Mouse (Mus musculus): ENCODE data around the gene 2310022A10Rik. TPM values are rescaled to one million over a fixed set of nuclear protein-coding genes. Genes with fewer than 3 reads are reported as not detected.

2310022A10Rik gene
- polyA plus RNA-seq, 1 experiment from 2014 or later = 18.4 TPM

GRCm38 (mm10) chr7:27520599-27520998 is 32.4 kb upstream of the 2310022A10Rik start:
- Histone ChIP-seq H3K9me3 (ENCODE audit: control insufficient read depth, low read depth, low read length) (0 out of 2 replicates have a peak, but pooled peaks cover 3% of the 10 kb centered on the region), H3K9ac (replicated peaks; ENCODE audit: low read depth, low read length) (no peak overlapping the region), H3K27me3 (ENCODE audit: control insufficient read depth, insufficient read depth, low read length) (no peaks in the 10 kb centered on the region), H3K4me2 (replicated peaks; ENCODE audit: low read depth, low read length) (no peak overlapping the region), H3K36me3 (ENCODE audit: control insufficient read depth, insufficient read depth, low read length) (peaks cover 5% of the 10 kb centered on the region), H3K4me1 (ENCODE audit: control insufficient read depth, insufficient read depth, low read length) (no peaks in the 10 kb centered on the region), H3K27ac (ENCODE audit: low read length) (no peak overlapping the region), H3K4me3 (ENCODE audit: low read depth, low read length) (no peak overlapping the region)
- no peak for ATAC-seq (ENCODE audit: insufficient number of reproducible peaks, insufficient read depth, low FRiP score, low read depth)
- WGBS = 61% methylated on average over 1 of the region's 1 CpGs

- no peak within 1 kb of the TSS for H3K4me2 ChIP-seq (replicated peaks; ENCODE audit: low read depth, low read length)
- H3K27me3 ChIP-seq (ENCODE audit: control insufficient read depth, insufficient read depth, low read length) = no peaks in the 10 kb centered on the region
- 54% methylated on average over 5 of the region's 5 CpGs for WGBS
- H3K9me3 ChIP-seq (ENCODE audit: control insufficient read depth, low read depth, low read length) = 0 out of 2 replicates have a peak, but pooled peaks cover 3% of the 10 kb centered on the region
- H3K9ac ChIP-seq (replicated peaks; ENCODE audit: low read depth, low read length) = no peak within 1 kb of the TSS
- H3K4me3 ChIP-seq (ENCODE audit: low read depth, low read length) = no peak within 1 kb of the TSS
- no peak within 1 kb of the TSS for H3K27ac ChIP-seq (ENCODE audit: low read length)
- no peaks in the 10 kb centered on the region for H3K4me1 ChIP-seq (ENCODE audit: control insufficient read depth, insufficient read depth, low read length)
- ATAC-seq (ENCODE audit: insufficient number of reproducible peaks, insufficient read depth, low FRiP score, low read depth) = no peak
- H3K36me3 ChIP-seq (ENCODE audit: control insufficient read depth, insufficient read depth, low read length) = peaks cover under 1% of the 10 kb centered on the region; the same call in 1 of the 2 replicates
These were observed 30.1 kb upstream of the 2310022A10Rik start, which contains the start of gene Hipk4 for GRCm38 (mm10) chr7:27522967-27523366. TSS of gene Hipk4 (plus strand) at chr7:27523267.

GRCm38 (mm10) chr7:27523805-27524204 is 29.2 kb upstream of the 2310022A10Rik start:
- WGBS = 91% methylated on average over 13 of the region's 13 CpGs
- no peak overlapping the region for H3K9ac ChIP-seq (replicated peaks; ENCODE audit: low read depth, low read length)
- H3K27me3 ChIP-seq (ENCODE audit: control insufficient read depth, insufficient read depth, low read length) = no peaks in the 10 kb centered on the region
- no peaks in the 10 kb centered on the region for H3K4me1 ChIP-seq (ENCODE audit: control insufficient read depth, insufficient read depth, low read length)
- H3K4me3 ChIP-seq (ENCODE audit: low read depth, low read length) = no peak overlapping the region
- H3K27ac ChIP-seq (ENCODE audit: low read length) = no peak overlapping the region
- no peak for ATAC-seq (ENCODE audit: insufficient number of reproducible peaks, insufficient read depth, low FRiP score, low read depth)
- no peaks in the 10 kb centered on the region; the same call in 1 of the 2 replicates for H3K36me3 ChIP-seq (ENCODE audit: control insufficient read depth, insufficient read depth, low read length)
- H3K4me2 ChIP-seq (replicated peaks; ENCODE audit: low read depth, low read length) = no peak overlapping the region
- 0 out of 2 replicates have a peak, but pooled peaks cover 3% of the 10 kb centered on the region for H3K9me3 ChIP-seq (ENCODE audit: control insufficient read depth, low read depth, low read length)

GRCm38 (mm10) chr7:27526039-27526827 is 26.8 kb upstream of the 2310022A10Rik start:
- no peak overlapping the region for H3K27ac ChIP-seq (ENCODE audit: low read length)
- peak; percentile 77; the same call in 1 of the 2 replicates for ATAC-seq (ENCODE audit: insufficient number of reproducible peaks, insufficient read depth, low FRiP score, low read depth)
- WGBS = 27% methylated on average over 10 of the region's 10 CpGs

GRCm38 (mm10) chr7:27529070-27529469 is 24.0 kb upstream of the 2310022A10Rik start:
- Histone ChIP-seq H3K36me3 (ENCODE audit: control insufficient read depth, insufficient read depth, low read length) (peaks cover 13% of the 10 kb centered on the region), H3K4me3 (ENCODE audit: low read depth, low read length) (no peak overlapping the region), H3K4me1 (ENCODE audit: control insufficient read depth, insufficient read depth, low read length) (no peaks in the 10 kb centered on the region), H3K4me2 (replicated peaks; ENCODE audit: low read depth, low read length) (no peak overlapping the region), H3K27ac (ENCODE audit: low read length) (no peak overlapping the region), H3K27me3 (ENCODE audit: control insufficient read depth, insufficient read depth, low read length) (no peaks in the 10 kb centered on the region), H3K9ac (replicated peaks; ENCODE audit: low read depth, low read length) (no peak overlapping the region), H3K9me3 (ENCODE audit: control insufficient read depth, low read depth, low read length) (no peaks in the 10 kb centered on the region)
- WGBS = 82% methylated on average over 21 of the region's 21 CpGs
- no peak for ATAC-seq (ENCODE audit: insufficient number of reproducible peaks, insufficient read depth, low FRiP score, low read depth)

More at GRCm38 (mm10) chr7:27526039-27526827, 26.8 kb upstream of the 2310022A10Rik start:
- peaks cover 3% of the 10 kb centered on the region; the same call in 1 of the 2 replicates for H3K36me3 ChIP-seq (ENCODE audit: control insufficient read depth, insufficient read depth, low read length)
- H3K4me2 ChIP-seq (replicated peaks; ENCODE audit: low read depth, low read length) = no peak overlapping the region
- no peak overlapping the region for H3K4me3 ChIP-seq (ENCODE audit: low read depth, low read length)
- no peaks in the 10 kb centered on the region for H3K27me3 ChIP-seq (ENCODE audit: control insufficient read depth, insufficient read depth, low read length)
- H3K9me3 ChIP-seq (ENCODE audit: control insufficient read depth, low read depth, low read length) = no peaks in the 10 kb centered on the region
- H3K4me1 ChIP-seq (ENCODE audit: control insufficient read depth, insufficient read depth, low read length) = no peaks in the 10 kb centered on the region
- no peak overlapping the region for H3K9ac ChIP-seq (replicated peaks; ENCODE audit: low read depth, low read length)

GRCm38 (mm10) chr7:27530937-27531336 is 22.1 kb upstream of the 2310022A10Rik start:
- 83% methylated on average over 3 of the region's 3 CpGs for WGBS

GRCm38 (mm10) chr7:27531707-27532106 is 21.3 kb upstream of the 2310022A10Rik start:
- 85% methylated on average over 10 of the region's 10 CpGs for WGBS
- H3K27ac ChIP-seq (ENCODE audit: low read length) = no peak overlapping the region

More at GRCm38 (mm10) chr7:27530937-27531336, 22.1 kb upstream of the 2310022A10Rik start:
- Histone ChIP-seq H3K27ac (ENCODE audit: low read length) (no peak overlapping the region), H3K4me1 (ENCODE audit: control insufficient read depth, insufficient read depth, low read length) (no peaks in the 10 kb centered on the region), H3K36me3 (ENCODE audit: control insufficient read depth, insufficient read depth, low read length) (peaks cover 13% of the 10 kb centered on the region), H3K4me2 (replicated peaks; ENCODE audit: low read depth, low read length) (no peak overlapping the region), H3K9me3 (ENCODE audit: control insufficient read depth, low read depth, low read length) (no peaks in the 10 kb centered on the region), H3K9ac (replicated peaks; ENCODE audit: low read depth, low read length) (no peak overlapping the region), H3K4me3 (ENCODE audit: low read depth, low read length) (no peak overlapping the region), H3K27me3 (ENCODE audit: control insufficient read depth, insufficient read depth, low read length) (no peaks in the 10 kb centered on the region)
- no peak for ATAC-seq (ENCODE audit: insufficient number of reproducible peaks, insufficient read depth, low FRiP score, low read depth)

GRCm38 (mm10) chr7:27532480-27533050 is 20.5 kb upstream of the 2310022A10Rik start:
- ATAC-seq (ENCODE audit: insufficient number of reproducible peaks, insufficient read depth, low FRiP score, low read depth) = no peak
- WGBS = 89% methylated on average over 9 of the region's 9 CpGs
- no peaks in the 10 kb centered on the region for H3K27me3 ChIP-seq (ENCODE audit: control insufficient read depth, insufficient read depth, low read length)
- no peak overlapping the region for H3K9ac ChIP-seq (replicated peaks; ENCODE audit: low read depth, low read length)
- H3K36me3 ChIP-seq (ENCODE audit: control insufficient read depth, insufficient read depth, low read length) = peaks cover 16% of the 10 kb centered on the region
- no peak overlapping the region for H3K4me2 ChIP-seq (replicated peaks; ENCODE audit: low read depth, low read length)
- H3K4me1 ChIP-seq (ENCODE audit: control insufficient read depth, insufficient read depth, low read length) = no peaks in the 10 kb centered on the region
- H3K4me3 ChIP-seq (ENCODE audit: low read depth, low read length) = no peak overlapping the region
- H3K9me3 ChIP-seq (ENCODE audit: control insufficient read depth, low read depth, low read length) = no peaks in the 10 kb centered on the region
- no peak overlapping the region for H3K27ac ChIP-seq (ENCODE audit: low read length)

More at GRCm38 (mm10) chr7:27531707-27532106, 21.3 kb upstream of the 2310022A10Rik start:
- no peaks in the 10 kb centered on the region for H3K27me3 ChIP-seq (ENCODE audit: control insufficient read depth, insufficient read depth, low read length)
- H3K9ac ChIP-seq (replicated peaks; ENCODE audit: low read depth, low read length) = no peak overlapping the region
- H3K4me2 ChIP-seq (replicated peaks; ENCODE audit: low read depth, low read length) = no peak overlapping the region
- no peak overlapping the region for H3K4me3 ChIP-seq (ENCODE audit: low read depth, low read length)
- ATAC-seq (ENCODE audit: insufficient number of reproducible peaks, insufficient read depth, low FRiP score, low read depth) = no peak
- peaks cover 15% of the 10 kb centered on the region for H3K36me3 ChIP-seq (ENCODE audit: control insufficient read depth, insufficient read depth, low read length)
- H3K4me1 ChIP-seq (ENCODE audit: control insufficient read depth, insufficient read depth, low read length) = no peaks in the 10 kb centered on the region
- H3K9me3 ChIP-seq (ENCODE audit: control insufficient read depth, low read depth, low read length) = no peaks in the 10 kb centered on the region

Data from stomach, embryonic 14.5 days (tissue).